Mouse (Mus musculus) embryo, embryonic 10.5 days (tissue): ENCODE data around the gene Rpusd2.
"Not testable (repeated sequence)": the region's sequence is repeated elsewhere in the genome, so short reads cannot be mapped to it uniquely, and the experiment has no call there.

Experiments
- DNase-seq: peaks from one replicate; pipeline ENCODE4 v3.0.0-alpha.2; 2015; ENCODE audit warnings: low spot score

The Rpusd2 gene

DNA sequence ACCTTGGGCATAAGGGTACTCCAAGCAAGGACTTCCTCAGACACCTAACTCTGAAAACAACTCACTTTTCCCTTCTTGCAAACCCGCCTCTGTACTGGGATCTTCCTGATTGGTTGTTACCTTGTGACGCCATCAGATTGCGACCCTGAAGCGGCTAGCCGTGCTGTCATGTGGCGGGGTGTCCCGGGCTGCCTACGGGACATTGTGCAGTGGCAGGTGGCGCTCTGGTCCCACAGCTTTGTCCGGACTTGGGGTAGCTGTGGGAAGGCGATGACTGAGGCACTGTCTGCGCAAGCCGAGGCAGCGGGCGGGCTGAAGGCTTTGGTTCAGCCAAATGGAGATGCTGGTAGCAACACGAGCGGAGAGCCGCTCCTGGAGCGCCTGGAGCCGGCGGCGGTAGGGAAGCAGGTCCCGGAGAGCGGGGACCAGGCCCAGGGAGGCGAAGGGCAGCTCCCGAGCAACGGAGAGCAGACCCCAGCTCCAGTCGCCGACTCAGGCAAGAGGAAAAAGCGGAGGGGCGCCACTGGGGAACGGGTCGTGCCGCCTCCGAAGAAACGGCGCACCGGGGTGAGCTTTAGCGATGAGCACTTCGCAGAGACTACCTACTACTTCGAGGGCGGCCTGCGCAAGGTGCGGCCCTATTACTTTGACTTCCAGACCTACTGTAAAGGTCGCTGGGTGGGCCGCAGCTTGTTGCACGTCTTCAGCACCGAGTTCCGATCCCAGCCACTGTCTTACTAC, at the start of gene Rpusd2:
Gene Rpusd2, plus strand, starts transcription at position 135 of the 741 bp plus-strand sequence.
- peak; percentile 98 for DNase-seq

- no peak for DNase-seq
These were observed 39.1 kb upstream of the Rpusd2 start for GRCm38 (mm10) chr2:118995490-118995889.

GRCm38 (mm10) chr2:118995919-118996797, 38.4 kb upstream of the Rpusd2 start:
- no peak for DNase-seq

GRCm38 (mm10) chr2:118996798-118997105, 37.8 kb upstream of the Rpusd2 start:
- no peak for DNase-seq

- no peak for DNase-seq
These were observed 36.3 kb upstream of the Rpusd2 start for GRCm38 (mm10) chr2:118998115-118998866.

- DNase-seq, result peak; percentile 17
These were observed 35.5 kb upstream of the Rpusd2 start for GRCm38 (mm10) chr2:118999025-118999639.

GRCm38 (mm10) chr2:119006886-119007285, 27.7 kb upstream of the Rpusd2 start:
- no peak for DNase-seq

DNA sequence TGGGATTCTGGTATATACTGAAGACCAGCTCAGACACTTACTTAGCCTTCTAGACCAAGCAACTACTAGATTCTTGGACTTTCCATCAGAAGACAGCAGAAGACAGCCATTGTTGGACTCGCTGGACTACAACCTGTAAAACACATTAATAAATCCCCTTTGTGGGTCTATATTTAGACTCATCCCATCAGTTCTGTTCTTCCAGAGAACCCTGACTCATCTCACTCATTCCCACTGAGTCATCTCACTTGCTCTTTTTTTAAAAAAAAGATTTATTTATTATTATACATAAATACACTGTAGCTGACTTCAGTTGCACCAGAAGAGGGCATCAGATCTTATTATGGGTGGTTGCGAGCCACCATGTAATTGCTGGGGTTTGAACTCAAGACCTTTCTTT, 25.2 kb upstream of the Rpusd2 start:
- DNase-seq, result no peak

DNA sequence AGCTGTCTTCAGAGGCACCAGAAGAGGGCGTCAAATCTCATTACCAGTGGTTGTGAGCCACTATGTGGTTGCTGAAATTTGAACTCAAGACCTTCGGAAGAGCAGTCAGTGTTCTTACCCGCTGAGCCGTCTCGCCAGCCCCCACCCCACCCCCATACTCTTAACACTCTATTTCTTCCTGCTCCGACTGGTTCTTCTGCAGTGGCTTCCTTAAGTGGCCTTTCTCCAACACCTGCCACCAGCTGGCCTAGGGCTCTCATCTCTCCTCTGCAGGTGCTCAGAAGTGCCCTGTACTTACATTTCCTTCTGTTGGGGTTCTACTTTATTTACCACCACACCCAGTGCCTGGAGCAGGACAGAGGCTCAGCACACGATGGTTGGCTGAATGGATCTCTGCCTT, 19.6 kb upstream of the Rpusd2 start:
- DNase-seq, result no peak

DNA sequence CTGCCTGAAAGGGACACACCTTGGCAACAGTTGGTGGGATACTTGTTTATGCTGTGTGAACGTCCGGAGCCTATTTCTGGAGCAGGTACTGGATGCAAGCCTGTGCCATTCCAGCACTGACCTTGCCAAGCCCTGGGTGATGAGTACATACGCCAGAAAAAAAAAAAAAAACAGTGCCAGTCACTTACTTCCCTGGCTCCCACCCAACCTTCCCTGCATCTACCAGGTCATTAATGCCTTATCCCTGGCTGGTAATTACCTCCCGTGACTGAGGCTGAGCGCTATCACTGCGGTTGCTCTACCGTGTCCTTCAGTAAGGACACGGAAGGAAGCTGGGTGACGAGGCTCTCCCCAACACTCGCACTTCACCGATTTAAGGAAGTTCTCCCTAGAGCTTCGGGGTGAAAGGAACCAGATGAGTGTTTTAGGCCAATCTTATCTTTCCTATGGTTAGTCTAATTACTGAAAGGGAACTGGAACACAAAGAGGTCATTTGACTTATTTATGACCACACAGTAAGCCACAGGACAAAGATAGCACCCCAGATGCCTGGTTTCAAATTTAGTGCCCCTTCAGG, 18.9 kb upstream of the Rpusd2 start:
- DNase-seq, result no peak

DNA sequence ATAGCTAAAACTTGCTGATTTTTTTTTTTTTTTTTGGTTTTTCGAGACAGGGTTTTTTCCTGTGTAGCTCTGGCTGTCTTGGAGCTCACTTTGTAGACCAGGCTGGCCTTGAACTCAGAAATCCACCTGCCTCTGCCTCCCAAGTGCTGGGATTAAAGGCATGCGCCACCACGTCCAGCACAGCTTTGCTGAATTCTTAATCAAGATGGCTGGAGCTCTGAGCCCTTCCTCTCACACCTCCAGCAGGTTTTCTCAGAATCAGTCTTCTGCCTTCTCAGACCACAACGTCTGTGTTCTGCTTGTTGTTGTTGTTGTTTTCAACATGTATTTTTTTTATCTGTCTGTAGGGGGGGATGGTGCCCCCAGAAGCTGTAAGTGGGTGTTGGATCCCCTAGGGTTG, 18.3 kb upstream of the Rpusd2 start:
- DNase-seq, result not testable (repeated sequence)

- DNase-seq, result no peak
These were observed 16.9 kb upstream of the Rpusd2 start for GRCm38 (mm10) chr2:119017647-119018046.

DNA sequence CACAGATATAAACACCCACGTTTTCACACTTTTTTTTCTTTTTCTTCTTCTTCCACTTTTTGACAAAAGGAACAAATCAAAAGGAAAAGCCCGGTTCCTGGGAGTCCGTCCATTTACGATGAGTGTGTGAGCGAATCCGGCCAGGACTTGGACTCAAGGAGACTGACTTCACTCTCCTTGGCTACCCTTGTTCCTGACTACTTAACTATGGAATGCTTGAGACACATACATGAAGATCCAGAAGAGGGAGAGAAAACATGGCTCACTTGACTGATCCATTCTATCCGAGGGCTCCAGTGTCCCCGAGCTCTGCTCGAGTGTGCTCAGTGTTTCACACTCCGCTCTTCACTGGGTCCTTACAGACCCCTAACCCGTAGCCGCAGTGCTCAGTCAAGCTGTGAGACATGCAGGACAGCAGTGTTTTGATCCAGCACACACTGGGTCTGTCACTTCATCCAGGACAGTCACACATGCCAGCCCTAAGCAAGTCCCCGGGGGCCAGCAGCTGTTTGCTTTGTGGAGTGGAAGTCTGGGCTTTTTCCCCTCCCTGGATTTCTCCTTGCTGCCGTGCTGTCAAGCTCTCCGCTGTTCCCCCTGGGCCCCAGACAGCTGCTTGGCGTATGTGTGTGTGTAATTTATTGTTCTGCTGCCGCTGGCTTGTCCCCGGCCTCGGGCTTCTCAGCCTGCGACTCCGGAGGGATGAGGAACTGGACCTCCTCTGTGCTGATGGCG, 16.0 kb upstream of the Rpusd2 start:
- peak; percentile 43 for DNase-seq

DNA sequence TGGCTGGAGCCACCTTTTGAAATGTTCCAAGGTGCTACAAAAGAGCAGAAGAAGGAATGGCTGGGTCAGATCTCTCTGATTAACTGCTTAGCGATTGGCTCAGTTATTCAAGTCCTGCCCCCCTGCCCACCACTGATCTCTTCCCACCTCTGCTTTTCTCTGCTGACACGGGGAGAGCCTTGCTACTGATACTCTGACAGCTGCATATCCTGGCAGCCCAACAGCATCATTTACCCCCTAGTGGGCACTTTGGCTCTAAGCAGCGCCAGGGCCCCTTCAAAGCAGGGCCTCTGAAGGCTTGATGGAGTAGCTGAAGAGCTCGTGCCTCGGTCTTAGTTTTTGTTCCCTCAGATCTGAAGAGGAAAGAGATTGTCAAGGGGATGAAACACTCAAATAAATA, 15.5 kb upstream of the Rpusd2 start:
- DNase-seq, result peak; percentile 56

DNA sequence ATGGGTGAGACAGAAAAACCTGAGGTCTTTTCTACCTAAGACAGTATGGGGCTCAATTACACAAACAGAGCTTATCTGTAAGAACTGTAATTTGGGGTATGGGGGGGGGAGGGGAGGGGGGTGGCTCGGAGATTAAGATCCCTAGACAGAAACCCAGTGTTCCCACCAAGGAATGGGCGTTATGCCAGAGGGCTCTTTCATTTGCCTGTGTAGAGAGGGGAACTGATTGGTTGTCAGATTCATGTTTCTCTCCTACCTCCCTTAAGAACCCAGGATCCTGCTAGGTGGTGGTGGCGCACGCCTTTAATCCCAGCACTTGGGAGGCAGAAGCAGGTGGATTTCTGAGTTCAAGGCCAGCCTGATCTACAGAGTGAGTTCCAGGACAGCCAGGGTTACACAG, 15.1 kb upstream of the Rpusd2 start:
- DNase-seq, result no peak

DNA sequence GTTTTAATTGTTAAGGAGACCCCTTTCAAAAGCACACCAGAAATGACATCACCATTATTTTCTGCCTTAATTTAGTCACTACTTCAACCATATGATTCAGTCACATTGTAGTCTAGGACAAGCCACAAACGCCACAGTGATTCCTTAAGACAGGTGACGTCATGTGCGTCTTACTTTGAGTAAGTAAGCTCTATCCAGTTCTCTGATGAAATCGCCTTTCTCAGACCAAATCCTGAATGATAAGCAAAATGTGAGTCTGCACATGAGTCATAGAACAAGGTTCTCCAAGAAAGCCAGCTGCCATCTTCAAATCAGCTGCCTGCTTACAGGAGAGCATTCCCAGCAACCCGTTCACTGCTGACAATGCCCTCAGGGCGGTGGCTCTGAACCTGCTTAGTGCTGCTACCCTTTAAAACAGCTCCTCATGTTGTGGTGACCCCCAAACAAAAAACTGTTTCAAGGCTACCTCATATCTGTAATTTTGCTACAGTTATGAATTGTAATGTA, 11.4 kb upstream of the Rpusd2 start:
- DNase-seq, result no peak

DNA sequence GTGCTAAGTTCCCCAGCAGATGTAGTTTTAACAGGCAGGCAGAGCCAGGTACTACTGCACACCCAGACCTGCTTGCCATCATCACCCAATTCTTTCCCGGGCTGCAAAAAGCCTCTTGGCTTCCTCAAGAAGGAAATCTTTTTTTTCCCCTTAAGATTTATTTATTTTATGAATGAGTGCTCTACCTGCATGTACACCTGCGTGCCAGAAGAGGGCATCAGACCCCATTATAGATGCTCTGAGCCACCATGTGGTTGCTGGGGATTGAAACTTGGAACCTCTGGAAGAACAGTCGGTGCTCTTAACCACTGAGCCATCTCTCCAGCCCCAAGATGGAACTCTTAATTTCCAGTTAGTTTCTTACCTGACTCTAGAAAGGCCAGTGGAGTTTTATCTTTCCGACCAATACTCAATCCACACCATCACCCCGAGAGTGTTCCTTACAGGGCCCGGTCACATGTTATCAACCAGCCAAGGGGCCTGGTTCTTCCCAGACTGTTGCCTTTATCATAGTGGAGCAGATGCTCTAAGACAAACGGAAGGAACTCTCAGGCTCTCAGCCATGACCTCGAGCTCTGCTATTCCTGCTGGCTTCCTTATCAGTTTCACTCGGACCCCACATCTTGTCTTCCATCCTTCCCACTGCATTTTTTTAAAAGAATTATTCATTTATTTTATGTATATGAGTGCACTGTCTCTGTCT, 9.9 kb upstream of the Rpusd2 start:
- DNase-seq, result peak; percentile 14

- DNase-seq, result no peak
These were observed 9.4 kb upstream of the Rpusd2 start for GRCm38 (mm10) chr2:119025239-119025616.

DNA sequence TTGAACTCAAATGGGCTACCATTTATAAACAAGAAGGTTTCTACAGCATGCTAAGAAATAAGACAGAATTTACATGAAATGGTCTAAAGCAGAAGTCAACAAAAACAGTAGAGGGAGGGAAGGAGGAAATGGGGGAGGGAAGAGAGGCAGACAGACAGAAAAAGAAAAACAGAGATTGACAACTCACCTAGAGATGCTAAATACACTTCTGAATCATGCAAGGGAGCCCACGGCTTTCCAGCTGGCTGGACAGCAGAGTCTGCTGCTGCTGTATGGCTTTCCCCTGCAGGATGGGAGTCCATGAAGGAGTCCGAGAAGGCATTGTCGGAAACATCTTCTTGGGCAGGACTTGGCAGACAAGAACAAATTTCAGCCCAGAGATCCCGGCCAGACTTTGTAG, 7.6 kb upstream of the Rpusd2 start:
- no peak for DNase-seq

DNA sequence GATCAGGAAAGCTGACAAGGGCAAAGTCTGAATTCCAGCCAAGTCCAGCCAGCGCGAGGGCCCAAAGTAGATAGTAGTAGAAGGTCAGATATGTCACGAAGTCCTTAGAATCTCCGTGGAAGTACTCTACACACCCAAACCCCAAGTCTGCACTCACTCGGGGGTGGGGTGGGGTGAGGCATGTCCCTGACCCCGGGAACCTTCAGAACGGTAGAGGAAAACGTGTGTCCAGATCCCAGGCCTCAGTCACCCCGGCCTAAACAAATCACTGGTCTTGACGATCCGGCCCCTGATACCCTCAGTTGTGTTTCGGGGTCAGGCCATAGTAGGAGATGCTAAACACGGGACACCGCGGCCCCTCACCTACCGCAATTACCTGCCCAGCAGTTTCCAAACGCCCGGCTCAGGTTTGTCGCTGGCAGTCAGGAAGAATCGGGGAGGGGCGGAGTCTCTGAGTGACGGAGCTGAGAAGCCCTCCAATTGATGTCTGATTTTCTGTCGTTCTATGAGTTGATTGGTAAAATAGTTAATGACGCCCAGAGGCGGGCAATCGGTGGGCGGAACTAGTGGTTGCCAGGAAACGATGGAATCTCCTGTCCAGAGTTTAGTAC, 5.5 kb upstream of the Rpusd2 start, which contains the start of gene Ccdc32:
Gene Ccdc32, minus strand, starts transcription at position 453 of the 611 bp plus-strand sequence.
- peak; percentile 99 for DNase-seq
